Mouse (Mus musculus) stomach, embryonic 14.5 days (tissue): ENCODE results near the gene Osbp2. TPM values are rescaled to one million over a fixed set of nuclear protein-coding genes. Genes with fewer than 3 reads are reported as not detected.

Source experiments
- ATAC-seq: fragments of 200-750 bp; cut with Nextera tagmentation; 2 replicates; pipeline ENCODE4 v1.8.0; 2017; ENCODE audit warnings: low read depth, moderate TSS enrichment; ENCODE audit not compliant: insufficient number of reproducible peaks, insufficient read depth, low FRiP score
- H3K27ac ChIP-seq: fragments of 300-500 bp; sonication (generic); 2 replicates; pipeline ENCODE4 v1.5.1; 2014; ENCODE audit warnings: mild to moderate bottlenecking, low read length, moderate library complexity, mixed read lengths
- H3K27me3 ChIP-seq: fragments of 300-500 bp; sonication (generic); 2 replicates; pipeline ENCODE4 v1.6.1; 2014; ENCODE audit warnings: low read length, control low read depth, mixed read lengths; ENCODE audit not compliant: control insufficient read depth, insufficient read depth
- H3K36me3 ChIP-seq: fragments of 300-500 bp; sonication (generic); 2 replicates; pipeline ENCODE4 v1.6.1; 2014; ENCODE audit warnings: mild to moderate bottlenecking, control low read depth, low read length, moderate library complexity, mixed read lengths; ENCODE audit not compliant: control insufficient read depth, insufficient read depth
- H3K4me1 ChIP-seq: fragments of 300-500 bp; sonication (generic); 2 replicates; pipeline ENCODE4 v1.6.1; 2014; ENCODE audit warnings: low read length, control low read depth, mixed read lengths; ENCODE audit not compliant: control insufficient read depth, insufficient read depth
- H3K4me2 ChIP-seq: fragments of 300-500 bp; sonication (generic); replicated peaks from 2 replicates; pipeline ENCODE4 v1.6.1; 2014; ENCODE audit warnings: low read depth, low read length, control low read depth
- H3K4me3 ChIP-seq: fragments of 300-500 bp; sonication (generic); 2 replicates; pipeline ENCODE4 v1.5.1; 2014; ENCODE audit warnings: low read depth, low read length, control low read depth
- H3K9ac ChIP-seq: fragments of 300-500 bp; sonication (generic); replicated peaks from 2 replicates; pipeline ENCODE4 v1.6.1; 2014; ENCODE audit warnings: low read depth, mild to moderate bottlenecking, control low read depth, low read length, moderate library complexity, mixed read lengths
- H3K9me3 ChIP-seq: fragments of 300-500 bp; sonication (generic); 2 replicates; pipeline ENCODE4 v1.6.1; 2016; ENCODE audit warnings: low read depth, low read length, control low read depth; ENCODE audit not compliant: control insufficient read depth
- WGBS: fragments of 180-500 bp; shearing (Covaris S2); extraction: QIAGEN DNeasy Blood & Tissue Kit; methylation state at CpG from one replicate; pipeline ENCODE4 v1.1.7; 2014; 5-methylcytosine and 5-hydroxymethylcytosine counted together
- polyA plus RNA-seq: library from polyadenylated mRNA; unstranded; fragments of >200 nt; fragmentation: Nextera tagmentation; extraction: Ambion mirVana; gene quantifications from 2 replicates; pipeline ENCODE4 v1.2.1, GENCODE M21; 2014

The Osbp2 gene
- polyA plus RNA-seq, 1 experiment from 2014 or later = 0.69 TPM

GRCm38 (mm10) chr11:3883711-3884110, 20.0 kb upstream of the Osbp2 start:
- H3K27me3 ChIP-seq = no peaks in the 10 kb centered on the region
- WGBS = 88% methylated on average over 3 of the region's 3 CpGs
- H3K4me1 ChIP-seq = no peaks in the 10 kb centered on the region
- H3K36me3 ChIP-seq = no peaks in the 10 kb centered on the region
- H3K9ac ChIP-seq = no peak overlapping the region
- ATAC-seq = no peak
- no peak overlapping the region for H3K4me3 ChIP-seq
- no peaks in the 10 kb centered on the region for H3K9me3 ChIP-seq
- no peak overlapping the region for H3K27ac ChIP-seq
- no peak overlapping the region for H3K4me2 ChIP-seq

GRCm38 (mm10) chr11:3879836-3880235, 16.1 kb upstream of the Osbp2 start:
- H3K4me2 ChIP-seq = no peak overlapping the region
- H3K27me3 ChIP-seq = no peaks in the 10 kb centered on the region
- no peaks in the 10 kb centered on the region for H3K36me3 ChIP-seq
- H3K4me1 ChIP-seq = no peaks in the 10 kb centered on the region
- 40% methylated on average over 2 of the region's 2 CpGs for WGBS
- no peaks in the 10 kb centered on the region for H3K9me3 ChIP-seq
- no peak overlapping the region for H3K27ac ChIP-seq
- peak; percentile 63; the same call in 1 of the 2 replicates for ATAC-seq
- H3K4me3 ChIP-seq = no peak overlapping the region
- no peak overlapping the region for H3K9ac ChIP-seq

GRCm38 (mm10) chr11:3878660-3879059, 15.0 kb upstream of the Osbp2 start:
- H3K4me3 ChIP-seq = no peak overlapping the region
- H3K36me3 ChIP-seq = no peaks in the 10 kb centered on the region
- no peak for ATAC-seq
- H3K27ac ChIP-seq = no peak overlapping the region
- H3K4me1 ChIP-seq = no peaks in the 10 kb centered on the region
- H3K4me2 ChIP-seq = no peak overlapping the region
- 70% methylated on average over 7 of the region's 7 CpGs for WGBS
- H3K27me3 ChIP-seq = no peaks in the 10 kb centered on the region
- H3K9me3 ChIP-seq = no peaks in the 10 kb centered on the region
- no peak overlapping the region for H3K9ac ChIP-seq

- no peaks in the 10 kb centered on the region for H3K4me1 ChIP-seq
- H3K9ac ChIP-seq = no peak overlapping the region
- WGBS = 77% methylated on average over 6 of the region's 6 CpGs
- ATAC-seq = no peak
- no peaks in the 10 kb centered on the region for H3K9me3 ChIP-seq
- H3K4me2 ChIP-seq = no peak overlapping the region
- no peak overlapping the region for H3K27ac ChIP-seq
- no peaks in the 10 kb centered on the region for H3K27me3 ChIP-seq
- no peaks in the 10 kb centered on the region for H3K36me3 ChIP-seq
- H3K4me3 ChIP-seq = no peak overlapping the region
Observed at GRCm38 (mm10) chr11:3876419-3876818, 12.7 kb upstream of the Osbp2 start.

- 31% methylated on average over 6 of the region's 6 CpGs for WGBS
- no peaks in the 10 kb centered on the region for H3K4me1 ChIP-seq
- no peaks in the 10 kb centered on the region for H3K9me3 ChIP-seq
- H3K4me2 ChIP-seq = peak overlapping the region; percentile 78
- no peak overlapping the region for H3K27ac ChIP-seq
- H3K27me3 ChIP-seq = 0 out of 2 replicates have a peak, but pooled peaks cover 2% of the 10 kb centered on the region
- no peaks in the 10 kb centered on the region for H3K36me3 ChIP-seq
- no peak for ATAC-seq
- H3K9ac ChIP-seq = no peak overlapping the region
- H3K4me3 ChIP-seq = peak overlapping the region; percentile 42; the same call in 1 of the 2 replicates
Observed at GRCm38 (mm10) chr11:3864343-3864742, 640 bp upstream of the Osbp2 start.

GRCm38 (mm10) chr11:3862661-3863453, 846 bp downstream of the Osbp2 start:
- Histone ChIP-seq H3K4me1 (no peaks in the 10 kb centered on the region), H3K27ac (no peak overlapping the region), H3K4me3 (peak overlapping the region; percentile 42), H3K9me3 (no peaks in the 10 kb centered on the region), H3K4me2 (peak overlapping the region; percentile 78), H3K36me3 (no peaks in the 10 kb centered on the region), H3K27me3 (0 out of 2 replicates have a peak, but pooled peaks cover 2% of the 10 kb centered on the region), H3K9ac (no peak overlapping the region)
- 76% methylated on average over 19 of the region's 19 CpGs for WGBS
- no peak for ATAC-seq

- Histone ChIP-seq H3K9ac (no peak overlapping the region), H3K4me3 (no peak overlapping the region), H3K9me3 (no peaks in the 10 kb centered on the region), H3K27ac (no peak overlapping the region), H3K36me3 (no peaks in the 10 kb centered on the region), H3K4me1 (no peaks in the 10 kb centered on the region), H3K4me2 (no peak overlapping the region), H3K27me3 (0 out of 2 replicates have a peak, but pooled peaks cover 2% of the 10 kb centered on the region)
- 58% methylated on average over 4 of the region's 4 CpGs for WGBS
- ATAC-seq = no peak
Observed at GRCm38 (mm10) chr11:3860361-3860760, 3.3 kb downstream of the Osbp2 start.

- 0 out of 2 replicates have a peak, but pooled peaks cover 2% of the 10 kb centered on the region for H3K27me3 ChIP-seq
- no peaks in the 10 kb centered on the region for H3K36me3 ChIP-seq
- WGBS = 91% methylated on average over 4 of the region's 4 CpGs
- H3K4me3 ChIP-seq = no peak overlapping the region
- ATAC-seq = no peak
- no peaks in the 10 kb centered on the region for H3K9me3 ChIP-seq
- H3K4me2 ChIP-seq = no peak overlapping the region
- H3K27ac ChIP-seq = no peak overlapping the region
- no peaks in the 10 kb centered on the region for H3K4me1 ChIP-seq
- no peak overlapping the region for H3K9ac ChIP-seq
Observed at GRCm38 (mm10) chr11:3859778-3860177, 3.9 kb downstream of the Osbp2 start.
